Mouse (Mus musculus) left cerebral cortex, postnatal 14 days (tissue): ENCODE measurements around the gene Phb. TPM values are rescaled to one million over a fixed set of nuclear protein-coding genes. Genes with fewer than 3 reads are reported as not detected.

Experiments used
- DNase-seq, 2 experiments: peaks; one replicate each; pipeline ENCODE4 v3.0.0; 2021 to 2022; ENCODE audit warnings: low spot score in 2 of 2, mixed read lengths in 1 of 2
- intact Hi-C: fragments of 180-260 bp; cut with DNase I; formaldehyde crosslinking; loops from one replicate; pipeline ENCODE4 v1.15.1; 2025
- total RNA-seq, 2 experiments: library from RNA; stranded (reverse); gene quantifications; 2 replicates each; pipeline ENCODE4 v1.2.3; 2021

Phb gene
- total RNA-seq, 2 experiments from 2014 or later = 82.5 to 86.3 TPM

DNA sequence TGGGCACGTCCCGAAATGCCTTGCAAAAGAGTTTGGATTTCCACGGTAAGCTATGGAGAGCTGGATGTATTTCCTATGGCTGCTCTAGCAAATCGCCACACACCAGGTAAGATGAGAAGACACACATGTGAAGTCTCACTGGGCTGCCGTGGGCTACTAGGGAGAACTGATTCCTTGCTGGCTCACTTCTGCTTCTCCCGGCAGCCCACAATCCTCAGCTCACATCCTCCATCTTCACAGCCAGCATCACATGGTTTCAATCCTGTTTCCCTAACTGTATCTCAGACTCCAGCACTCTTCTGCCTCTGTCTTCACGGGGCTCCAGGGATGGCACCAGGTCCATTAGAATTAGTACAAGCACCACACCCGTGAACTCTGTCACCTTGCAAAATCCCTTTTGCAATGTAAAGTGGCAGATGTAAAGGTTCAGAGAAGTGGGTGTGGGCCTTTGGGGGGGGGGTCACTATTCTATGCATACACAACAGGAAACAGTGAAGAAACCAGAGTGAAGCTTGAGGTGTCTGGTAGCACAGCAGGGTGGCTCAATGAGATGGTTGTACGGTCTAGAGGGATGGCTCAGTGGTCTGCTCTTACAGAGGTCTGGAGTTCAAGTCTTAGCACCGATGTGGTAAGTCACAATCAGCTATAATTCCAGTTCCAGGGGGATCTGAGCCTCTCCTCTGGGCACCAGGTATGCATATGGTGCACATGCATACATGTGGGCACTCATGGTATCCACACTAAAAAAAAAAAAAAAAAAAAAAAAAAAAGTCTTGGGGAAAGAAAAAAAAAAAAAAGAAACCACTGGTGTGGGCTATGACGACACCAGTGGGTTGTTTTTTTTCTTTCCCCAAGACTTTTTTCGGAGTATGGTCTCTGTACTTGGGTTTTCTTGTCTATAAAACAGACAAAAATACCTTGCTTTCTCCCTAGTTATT is 37.5 kb downstream of the Phb start:
- intact Hi-C loops = no loop called here
- DNase-seq = no peak

GRCm38 (mm10) chr11:95704970-95705330 is 38.2 kb downstream of the Phb start:
- peak; percentile 35 to 44 for DNase-seq
- intact Hi-C loops = no loop called here

DNA sequence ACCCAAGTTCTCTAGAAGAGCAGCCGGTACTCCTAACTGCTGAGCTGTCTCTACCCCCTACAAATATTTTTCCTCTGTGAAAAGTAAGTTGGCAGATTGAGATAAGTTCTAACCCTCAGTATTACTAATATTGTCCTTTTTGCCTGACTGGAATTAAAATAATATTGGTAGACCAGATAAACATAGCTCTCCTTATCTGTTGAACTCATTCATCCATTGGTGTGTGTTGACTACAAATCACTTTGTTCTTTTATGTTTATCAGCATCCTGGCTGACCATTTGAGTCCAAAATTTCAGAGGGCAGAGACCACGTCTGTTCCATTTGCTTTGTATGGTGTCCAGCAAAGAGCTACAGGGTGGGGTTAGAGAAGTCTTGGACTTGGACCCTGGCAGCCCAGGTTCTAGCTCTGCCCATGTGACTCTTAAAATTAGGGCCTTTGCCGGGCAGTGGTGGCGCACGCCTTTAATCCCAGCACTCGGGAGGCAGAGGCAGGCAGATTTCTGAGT is 42.8 kb downstream of the Phb start:
- DNase-seq = no peak
- intact Hi-C loops = no loop called here

DNA sequence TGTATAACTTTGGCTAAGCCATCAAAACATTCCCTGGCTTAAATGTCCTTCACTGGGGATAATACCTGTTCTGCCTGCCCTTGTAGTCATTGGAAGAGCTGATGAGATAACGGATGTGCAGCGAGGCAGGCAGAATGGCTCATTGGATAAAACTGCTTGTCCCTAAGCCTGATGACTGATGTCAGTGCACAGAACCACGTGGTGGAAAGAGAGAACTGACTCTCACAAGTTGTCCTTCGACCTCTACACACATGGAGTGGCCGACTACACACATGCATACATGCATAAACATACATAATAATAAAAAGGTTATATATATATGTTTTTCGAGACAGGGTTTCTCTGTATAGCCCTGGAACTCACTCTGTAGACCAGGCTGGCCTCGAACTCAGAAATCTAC is 43.7 kb downstream of the Phb start:
- intact Hi-C loops = no loop called here
- DNase-seq = no peak

GRCm38 (mm10) chr11:95712085-95712562 is 45.4 kb downstream of the Phb start:
- intact Hi-C loops = no loop called here
- peak; percentile 21 to 39 for DNase-seq

GRCm38 (mm10) chr11:95712563-95713224 is 45.9 kb downstream of the Phb start, which contains the start of gene Zfp652:
Zfp652 (plus strand) TSS chr11:95712673.
- DNase-seq = peak; percentile 69 to 77
- intact Hi-C loops = no loop called here

DNA sequence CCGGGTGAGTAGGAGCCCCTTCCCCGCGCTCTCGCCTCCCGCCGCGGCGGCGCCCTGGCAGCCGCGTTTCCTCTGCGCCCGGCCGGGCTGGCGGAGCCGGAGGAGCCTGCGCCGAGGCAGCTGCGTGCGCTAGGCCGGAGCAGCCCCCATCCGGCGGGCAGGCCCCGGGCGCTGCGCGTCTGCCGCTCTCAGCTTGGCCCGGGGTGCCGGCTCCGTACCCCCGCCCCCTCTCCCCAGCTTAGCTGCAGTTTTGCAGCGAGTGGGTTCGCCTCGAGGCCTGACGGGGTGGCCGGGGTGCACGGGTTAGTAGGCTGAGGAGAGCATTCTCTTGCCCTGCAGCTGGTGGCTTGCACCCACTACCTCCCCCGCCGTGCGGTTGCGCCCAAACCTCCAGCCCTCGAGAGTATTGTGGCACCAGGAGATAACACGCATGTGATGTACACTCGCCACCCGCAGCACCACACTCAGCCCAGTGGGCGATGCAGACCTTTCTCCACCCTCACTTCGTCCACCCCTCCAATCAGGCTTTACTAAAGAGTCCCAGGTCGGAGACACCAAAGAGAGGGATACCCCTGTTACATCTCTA is 46.6 kb downstream of the Phb start:
- DNase-seq = peak; percentile 44 to 57
- intact Hi-C loops = no loop called here

- intact Hi-C loops = no loop called here
- peak in 1 of 2 experiments; percentile 28 for DNase-seq
These were observed 47.1 kb downstream of the Phb start for GRCm38 (mm10) chr11:95713811-95714241.

DNA sequence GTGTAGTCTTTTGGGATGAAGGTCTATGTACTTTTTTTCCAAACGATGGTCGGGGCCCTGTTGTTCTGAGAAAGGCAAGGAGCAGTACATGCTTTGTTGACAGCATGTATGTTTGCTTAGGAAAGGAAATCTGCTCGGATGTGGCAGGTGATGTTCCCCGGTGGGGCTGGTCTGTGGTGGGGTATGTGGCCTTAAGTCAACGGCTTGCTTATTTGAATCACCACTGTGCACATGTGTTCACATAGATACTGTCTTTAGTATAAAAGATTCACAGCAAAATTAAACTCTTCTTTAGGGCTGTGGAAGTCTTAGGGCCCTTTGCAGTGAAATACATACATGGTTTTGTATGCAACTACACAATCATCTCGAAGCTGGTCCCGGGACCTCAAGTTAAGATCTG is 47.7 kb downstream of the Phb start:
- no peak for DNase-seq

DNA sequence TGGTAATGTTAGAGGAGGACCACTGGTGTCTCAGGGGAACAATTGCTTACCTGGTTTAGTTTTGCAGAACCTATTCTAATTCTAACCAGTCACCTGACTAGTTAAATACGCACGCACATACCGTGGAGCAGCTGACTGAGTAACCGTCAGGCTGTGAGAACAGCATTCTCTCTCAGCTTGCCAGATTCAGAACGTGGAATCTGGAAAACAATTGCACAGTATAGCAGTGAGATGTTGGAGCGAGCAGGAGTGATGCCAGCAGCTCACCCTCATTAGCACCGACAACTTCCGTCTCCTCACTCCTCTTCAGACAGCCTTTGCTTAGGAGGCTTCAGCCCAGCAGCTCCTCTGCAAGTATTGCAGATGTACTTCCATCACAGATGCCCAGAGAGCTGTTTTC is 49.4 kb downstream of the Phb start:
- peak; percentile 9 to 10 for DNase-seq
- intact Hi-C loops = loop anchor here (2.0 kb wide), 1 partner anchor 33 kb away; no protein-coding TSS in a partner anchor

More for the DNA sequence above, 47.7 kb downstream of the Phb start:
- intact Hi-C loops = no loop called here

- intact Hi-C loops = no loop called here
- DNase-seq = no peak
These were observed 52.6 kb downstream of the Phb start for GRCm38 (mm10) chr11:95719356-95719755.

- intact Hi-C loops = no loop called here
- DNase-seq = no peak
These were observed 56.5 kb downstream of the Phb start, which contains the start of gene B130006D01Rik for GRCm38 (mm10) chr11:95723287-95723686. B130006D01Rik (plus strand) TSS chr11:95723587.

DNA sequence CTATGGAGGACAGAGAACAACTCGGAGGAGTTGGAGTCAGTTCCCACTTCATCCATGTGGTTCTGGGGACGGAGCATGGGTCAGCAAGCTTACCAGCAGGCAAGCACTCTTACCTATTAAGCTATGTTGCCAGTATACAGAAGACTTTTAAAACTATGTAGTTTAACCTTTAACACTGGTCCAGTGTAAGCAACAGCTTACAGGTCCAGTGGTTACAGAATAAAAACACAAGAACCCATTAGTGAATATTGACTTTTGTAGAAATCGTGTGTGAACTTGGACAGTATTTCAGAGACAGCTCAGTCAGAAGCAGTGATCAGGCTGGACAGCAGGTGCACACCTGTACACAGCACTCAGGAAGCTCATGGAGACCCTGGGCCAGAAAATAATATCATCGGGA is 57.7 kb downstream of the Phb start:
- DNase-seq = no peak
- intact Hi-C loops = no loop called here

GRCm38 (mm10) chr11:95726156-95726555 is 59.4 kb downstream of the Phb start:
- no peak for DNase-seq
- intact Hi-C loops = no loop called here

DNA sequence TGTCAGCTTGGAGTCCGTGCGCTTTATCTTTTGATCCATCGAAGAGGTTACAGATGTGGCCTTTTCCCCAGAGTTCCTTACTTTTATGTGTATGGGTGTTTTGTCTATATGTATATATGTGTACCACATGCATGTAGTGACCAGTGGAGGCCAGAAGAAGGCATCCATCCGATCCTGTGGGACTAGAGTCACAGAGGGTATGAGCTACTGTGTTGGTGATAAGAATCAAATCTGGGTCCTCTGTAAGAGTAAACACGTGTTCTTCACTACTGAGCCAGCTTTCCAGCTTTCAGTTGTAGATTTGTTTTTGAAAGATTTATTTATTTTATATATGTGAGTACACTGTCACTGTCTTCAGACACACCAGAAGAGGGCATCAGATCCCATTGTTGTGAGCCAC is 61.2 kb downstream of the Phb start:
- intact Hi-C loops = no loop called here

GRCm38 (mm10) chr11:95728916-95729907 is 62.5 kb downstream of the Phb start:
- intact Hi-C loops = no loop called here
- DNase-seq = no peak

More for the DNA sequence above, 61.2 kb downstream of the Phb start:
- DNase-seq = no peak
